Mouse (Mus musculus) mouse embryonic stem cell (cell line): ENCODE data around the gene Gm4064.
"Not testable (repeated sequence)": the region's sequence is repeated elsewhere in the genome, so short reads cannot be mapped to it uniquely, and the experiment has no call there.

Experiments
- in situ Hi-C, 2 experiments: fragments of 300-500 bp; cut with MboI; formaldehyde crosslinking; loops; 1 replicate in 1 of 2; 3 replicates in 1 of 2; pipeline ENCODE4 v1.14.3; 2019 to 2020; ENCODE audit warnings: low sequenced_read_pairs in 2 of 2, low pct_unique_long_range_greater_than_20kb in 1 of 2, mixed read lengths in 1 of 2; ENCODE audit not compliant: unreplicated experiment in 1 of 2

Gm4064 gene

GRCm38 (mm10) chrY:2796105-2796504 lies at the start of gene Gm4064:
Gm4064 (minus strand) TSS chrY:2796205.
- in situ Hi-C loops, result not testable (repeated sequence)

GRCm38 (mm10) chrY:2830380-2830779 lies 34.4 kb upstream of the Gm4064 start, which contains the start of the genes Rbmy and Gm10256:
Rbmy (plus strand) TSS chrY:2830680.
Gm10256 (plus strand) TSS chrY:2830699.
- in situ Hi-C loops, result not testable (repeated sequence)
